ENCODE assay signal across 8 mouse cellular contexts in the genomic region with DNA sequence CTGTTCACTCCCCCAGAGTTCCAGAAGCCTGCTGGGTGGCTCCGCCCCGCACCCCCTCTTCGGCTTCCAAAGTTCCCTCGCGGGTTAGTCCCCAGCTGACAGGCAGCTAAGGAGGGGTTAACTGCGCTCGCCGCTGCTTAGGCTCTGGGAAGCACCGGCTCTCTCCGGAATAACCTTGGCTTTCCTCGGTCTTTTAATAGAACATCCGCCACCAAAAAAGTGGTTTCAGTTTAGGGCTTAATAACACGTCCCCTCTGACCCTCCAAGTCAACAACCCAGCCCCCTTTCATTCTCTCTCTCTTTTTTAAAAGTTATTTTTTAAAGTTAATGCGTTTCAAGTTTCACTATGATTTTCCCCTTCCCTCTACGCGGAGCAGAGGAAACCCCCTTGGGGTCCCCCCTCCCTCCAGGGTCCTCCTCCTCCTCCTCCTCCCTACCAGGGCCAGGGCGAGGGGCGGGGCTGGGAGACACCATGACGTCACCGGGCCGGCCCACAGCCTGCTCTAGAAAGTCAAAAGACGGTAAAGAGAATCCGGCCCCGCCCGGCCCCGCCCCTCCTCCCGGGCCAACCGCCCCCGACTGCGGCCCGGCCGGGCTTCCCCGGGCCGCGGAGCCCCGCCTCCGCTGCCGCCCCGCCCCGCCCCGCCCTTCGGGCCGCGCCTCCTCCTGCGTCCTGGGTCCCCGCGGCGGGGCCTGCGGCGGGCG. TPM values are rescaled to one million over a fixed set of nuclear protein-coding genes. Genes with fewer than 3 reads are reported as not detected.
DNase-seq lines count a peak whose midpoint lies in the region; ATAC-seq and TF ChIP-seq lines count a peak whose summit lies in the region.

No protein-coding gene starts in this region.

- peak overlapping the region; percentile 98 for H3K27ac ChIP-seq in hindbrain, embryonic 11.5 days (ENCODE audit: low read depth, low read length)
- peak overlapping the region; percentile 96 for H3K27ac ChIP-seq in lung, postnatal 0 days (ENCODE audit: low read length)

- H3K9me3 ChIP-seq in hindbrain, embryonic 11.5 days (ENCODE audit: control insufficient read depth, low read length) = no peaks in the 10 kb centered on the region
- no peaks in the 10 kb centered on the region for H3K9me3 ChIP-seq in lung, postnatal 0 days (ENCODE audit: low read length)

- peak; percentile 72 for TF ChIP-seq EP300 in lung, postnatal 0 days (IDR thresholded peaks at IDR 0.05)

- under 1% methylated on average over 21 of the region's 51 CpGs for WGBS in hindbrain, embryonic 11.5 days
- WGBS in lung, postnatal 0 days = 0% methylated on average over 27 of the region's 51 CpGs

- DNase-seq in NIH3T3 (ENCODE audit: low read depth) = peak; percentile 96
- peak; percentile 94 for DNase-seq in cerebellum, adult 9-11 months
- DNase-seq in frontal cortex, adult 2 months (ENCODE audit: extremely low spot score in 1 of 2, low spot score in 1 of 2) = peak; percentile 87 to 93
- DNase-seq in hindbrain, embryonic 11.5 days (ENCODE audit: low spot score) = peak; percentile 98
- peak; percentile 94 to 95 for DNase-seq in layer of hippocampus, postnatal 10 days (ENCODE audit: low spot score in 2 of 2)
- DNase-seq in lung, postnatal 0 days (ENCODE audit: low spot score) = peak; percentile 99
- peak; percentile 92 for DNase-seq in ovary, postnatal 10 days (ENCODE audit: low spot score)
- peak; percentile 97 for DNase-seq in thymus, postnatal 0 days (ENCODE audit: low spot score)

- H3K4me3 ChIP-seq in hindbrain, embryonic 11.5 days (ENCODE audit: low read depth, low read length) = peak overlapping the region; percentile 86
- peak overlapping the region; percentile 92 for H3K4me3 ChIP-seq in lung, postnatal 0 days (ENCODE audit: low read depth, low read length)

- TF ChIP-seq CTCF in lung, postnatal 0 days (IDR thresholded peaks at IDR 0.05) = no peak

- peak overlapping the region; percentile 66 for H3K4me2 ChIP-seq in hindbrain, embryonic 11.5 days (replicated peaks; ENCODE audit: low read depth, low read length)
- peak overlapping the region; percentile 56 for H3K4me2 ChIP-seq in lung, postnatal 0 days (replicated peaks; ENCODE audit: low read depth, low read length)

- H3K27me3 ChIP-seq in hindbrain, embryonic 11.5 days (ENCODE audit: control insufficient read depth, insufficient read depth, low read length) = no peaks in the 10 kb centered on the region
- H3K27me3 ChIP-seq in lung, postnatal 0 days (replicated peaks; ENCODE audit: insufficient read depth, low read length) = no peaks in the 10 kb centered on the region

- H3K36me3 ChIP-seq in hindbrain, embryonic 11.5 days (ENCODE audit: control insufficient read depth, insufficient read depth, low read length) = no peaks in the 10 kb centered on the region
- H3K36me3 ChIP-seq in lung, postnatal 0 days (ENCODE audit: insufficient read depth, low read length) = 0 out of 2 replicates have a peak, but pooled peaks cover 8% of the 10 kb centered on the region

- no peaks in the 10 kb centered on the region for H3K4me1 ChIP-seq in hindbrain, embryonic 11.5 days (replicated peaks; ENCODE audit: control insufficient read depth, insufficient read depth, low read length)
- no peaks in the 10 kb centered on the region; the same call in 1 of the 2 replicates for H3K4me1 ChIP-seq in lung, postnatal 0 days (ENCODE audit: insufficient read depth, low read depth, low read length)

- ATAC-seq in hindbrain, embryonic 11.5 days (ENCODE audit: low FRiP score) = peak; percentile 89
- ATAC-seq in lung, postnatal 0 days = peak; percentile 89

- H3K9ac ChIP-seq in hindbrain, embryonic 11.5 days (ENCODE audit: low read depth, low read length) = peak overlapping the region; percentile 95
- H3K9ac ChIP-seq in lung, postnatal 0 days (replicated peaks; ENCODE audit: low read depth) = peak overlapping the region; percentile 83

RNA-seq across cellular contexts. Expression of gene Hivep1, which starts 0.5 kb away (rescaled TPM):
- polyA plus RNA-seq in frontal cortex, adult 2 months (2012; rRNA removed) = 27.7 and 28.2 TPM in 2 replicates
- polyA plus RNA-seq in hindbrain, embryonic 11.5 days (2014; fragmentation: Nextera tagmentation; extraction: Ambion mirVana) = 13.4 and 18.4 TPM in 2 replicates
- total RNA-seq in layer of hippocampus, postnatal 10 days (2021) = 10 to 100 TPM; 40.9 to 44.3 TPM
- 7.7 and 11.3 TPM in 2 replicates for polyA plus RNA-seq in lung, postnatal 0 days (2015; fragmentation: Nextera tagmentation; extraction: Ambion mirVana)
- 8.3 and 12.2 TPM in 2 replicates for polyA plus RNA-seq in thymus, postnatal 0 days (2015; fragmentation: Nextera tagmentation; extraction: Ambion mirVana)

Comparison
In these comparisons a context has a peak if more than half of its experiments do, and no peak if none do; other contexts are left out.
1. Peak in every context shown above with its lines: DNase-seq, ATAC-seq, H3K4me3 ChIP-seq and H3K27ac ChIP-seq.